In genomic region chr6:146452474-146452873, GRCm38 (mm10) we compare ENCODE assay signal across 24 mouse cellular contexts. TPM values are rescaled to one million over a fixed set of nuclear protein-coding genes. Genes with fewer than 3 reads are reported as not detected.
DNase-seq lines count a peak whose midpoint lies in the region; ATAC-seq and TF ChIP-seq lines count a peak whose summit lies in the region.
"Had no signal": no experiment of that assay in that cellular context is flagged by ENCODE, and none has a peak within 500 bp of the region (broad histone marks: within the 10 kb centered on the region; RNA-seq: fewer than 3 reads in every experiment).

No protein-coding gene starts in this region.

- H3K79me2 ChIP-seq in CH12.LX (replicated peaks; ENCODE audit: control insufficient read depth, extremely low read depth, insufficient read depth, poor library complexity, severe bottlenecking): no peaks in the 10 kb centered on the region

- dilution Hi-C loops in CH12.LX (cut with MboI; ENCODE audit: extremely low pct_ligation_motif_present, extremely low pct_unique_long_range_greater_than_20kb, low sequenced_read_pairs): no loop called here

- no peak for TF ChIP-seq RAD21 in CH12.LX (IDR thresholded peaks at IDR 0.05; ENCODE audit: low read depth, low read length)

- peak; percentile 56 for ATAC-seq in megakaryocyte progenitor cell, adult 5-6 weeks (replicated peaks; ENCODE audit: poor library complexity)
- ATAC-seq in hindbrain, embryonic 11.5 days (ENCODE audit: low FRiP score): no peak
- ATAC-seq in forebrain, embryonic 16.5 days: no peak
- ATAC-seq: forebrain, embryonic 15.5 days; liver, postnatal 0 days; lung, postnatal 0 days had no signal

- WGBS in hindbrain, embryonic 11.5 days: 92% methylated on average over 16 of the region's 16 CpGs
- WGBS in forebrain, embryonic 16.5 days: 95% methylated on average over 16 of the region's 16 CpGs

- peak overlapping the region; percentile 39 for H3K4me2 ChIP-seq in CH12.LX (ENCODE audit: insufficient read depth, low read depth, poor library complexity, severe bottlenecking)
- no peak overlapping the region for H3K4me2 ChIP-seq in hindbrain, embryonic 11.5 days (replicated peaks; ENCODE audit: low read depth, low read length)
- H3K4me2 ChIP-seq in forebrain, embryonic 16.5 days (ENCODE audit: low read length): no peak overlapping the region
- H3K4me2 ChIP-seq: forebrain, embryonic 15.5 days; heart, embryonic 13.5 days; hindbrain, embryonic 14.5 days; liver, embryonic 11.5 days; midbrain, embryonic 12.5 days had no signal

- TF ChIP-seq POLR2A in CH12.LX (IDR thresholded peaks at IDR 0.05; ENCODE audit: low read depth, low read length): no peak

- no peak overlapping the region for H3K9ac ChIP-seq in CH12.LX (ENCODE audit: insufficient read depth, low read depth)
- no peak overlapping the region for H3K9ac ChIP-seq in hindbrain, embryonic 11.5 days (ENCODE audit: low read depth, low read length)
- no peak overlapping the region for H3K9ac ChIP-seq in forebrain, embryonic 16.5 days (replicated peaks; ENCODE audit: low read depth, low read length)
- H3K9ac ChIP-seq: forebrain, embryonic 15.5 days; heart, embryonic 13.5 days; hindbrain, embryonic 14.5 days; liver, postnatal 0 days; midbrain, embryonic 12.5 days had no signal

- no peak overlapping the region for H3K27ac ChIP-seq in CH12.LX (ENCODE audit: insufficient read depth, low read depth)
- H3K27ac ChIP-seq in hindbrain, embryonic 11.5 days (ENCODE audit: low read depth, low read length): no peak overlapping the region
- H3K27ac ChIP-seq in forebrain, embryonic 16.5 days (ENCODE audit: low read length): no peak overlapping the region
- H3K27ac ChIP-seq: forebrain, embryonic 15.5 days; heart, embryonic 13.5 days; hindbrain, embryonic 14.5 days; macrophage; midbrain, embryonic 12.5 days had no signal

- H3K4me1 ChIP-seq in CH12.LX (ENCODE audit: control insufficient read depth in 1 of 2, insufficient read depth in 2 of 2): peaks cover 10 to 39% of the 10 kb centered on the region in 2 experiments
- no peaks in the 10 kb centered on the region for H3K4me1 ChIP-seq in hindbrain, embryonic 11.5 days (replicated peaks; ENCODE audit: control insufficient read depth, insufficient read depth, low read length)
- H3K4me1 ChIP-seq in forebrain, embryonic 16.5 days (replicated peaks; ENCODE audit: control insufficient read depth, insufficient read depth, low read length): no peaks in the 10 kb centered on the region
- H3K4me1 ChIP-seq: forebrain, embryonic 15.5 days; heart, embryonic 13.5 days; midbrain, embryonic 12.5 days had no signal

- no peak overlapping the region for H3K4me3 ChIP-seq in CH12.LX (replicated peaks in 1 of 3; ENCODE audit: low read depth in 2 of 3, low read length in 2 of 3, poor library complexity in 1 of 3)
- H3K4me3 ChIP-seq in hindbrain, embryonic 11.5 days (ENCODE audit: low read depth, low read length): no peak overlapping the region
- H3K4me3 ChIP-seq in forebrain, embryonic 16.5 days (replicated peaks; ENCODE audit: low read length): no peak overlapping the region
- H3K4me3 ChIP-seq: forebrain, embryonic 15.5 days; heart, embryonic 13.5 days; midbrain, embryonic 12.5 days had no signal

- H3K27me3 ChIP-seq in CH12.LX (replicated peaks): no peaks in the 10 kb centered on the region
- H3K27me3 ChIP-seq in hindbrain, embryonic 11.5 days (ENCODE audit: control insufficient read depth, insufficient read depth, low read length): no peaks in the 10 kb centered on the region
- no peaks in the 10 kb centered on the region for H3K27me3 ChIP-seq in forebrain, embryonic 16.5 days (replicated peaks; ENCODE audit: control insufficient read depth, insufficient read depth, low read length)
- H3K27me3 ChIP-seq: forebrain, embryonic 15.5 days; heart, embryonic 13.5 days; midbrain, embryonic 12.5 days had no signal

- in situ Hi-C loops in CH12.LX (cut with MboI; ENCODE audit: low pct_ligation_motif_present, low pct_unique_long_range_greater_than_20kb, low sequenced_read_pairs): no loop called here

- TF ChIP-seq CTCF in CH12.LX (conservative IDR thresholded peaks at IDR 0.05 in 1 of 2, IDR thresholded peaks at IDR 0.05 in 1 of 2; ENCODE audit: low read depth in 2 of 2, low read length in 2 of 2): no peak

- no peaks in the 10 kb centered on the region for H3K9me3 ChIP-seq in CH12.LX (replicated peaks; ENCODE audit: low read length)
- no peaks in the 10 kb centered on the region for H3K9me3 ChIP-seq in hindbrain, embryonic 11.5 days (ENCODE audit: control insufficient read depth, low read length)
- H3K9me3 ChIP-seq in forebrain, embryonic 16.5 days (ENCODE audit: control insufficient read depth, low read length): no peaks in the 10 kb centered on the region
- H3K9me3 ChIP-seq: forebrain, embryonic 15.5 days; heart, embryonic 13.5 days; midbrain, embryonic 12.5 days had no signal

- peak; percentile 52 for DNase-seq in thymus, postnatal 0 days (ENCODE audit: low spot score)
- DNase-seq in thymus, postnatal 36 days: no peak
- DNase-seq in CH12.LX (ENCODE audit: extremely low read depth): peak; percentile 13
- no peak for DNase-seq in hindbrain, embryonic 11.5 days (ENCODE audit: low spot score)
- no peak for DNase-seq in right cerebral cortex, postnatal 25 days
- DNase-seq: adrenal gland, adult 8-10 months; cerebellum, adult 2 months; cerebellum, postnatal 36 days; gastrocnemius, postnatal 10 days; heart, adult 18-20 months; heart, postnatal 14 days; kidney, adult 2 months; kidney, postnatal 14 days; liver, postnatal 0 days; retina, postnatal 1 day had no signal

- no peaks in the 10 kb centered on the region for H3K36me3 ChIP-seq in CH12.LX (replicated peaks in 1 of 2; ENCODE audit: control insufficient read depth in 1 of 2, insufficient read depth in 1 of 2, low read length in 1 of 2)
- no peaks in the 10 kb centered on the region for H3K36me3 ChIP-seq in hindbrain, embryonic 11.5 days (ENCODE audit: control insufficient read depth, insufficient read depth, low read length)
- H3K36me3 ChIP-seq in forebrain, embryonic 16.5 days (ENCODE audit: control insufficient read depth, insufficient read depth): no peaks in the 10 kb centered on the region
- H3K36me3 ChIP-seq: forebrain, embryonic 15.5 days; midbrain, embryonic 12.5 days had no signal

- TF ChIP-seq EP300 in CH12.LX (IDR thresholded peaks at IDR 0.05; ENCODE audit: low read length): 0 out of 2 replicates have a peak, but pooled peaks have one; percentile 13

TF ChIP-seq in CH12.LX, 34 proteins besides CTCF, POLR2A, EP300 and RAD21:
- TF ChIP-seq MAFK (IDR thresholded peaks at IDR 0.05; ENCODE audit: insufficient replicate concordance, low read length) (peak; percentile 48; the same call in 1 of the 2 replicates), JUND (conservative IDR thresholded peaks at IDR 0.05; ENCODE audit: low read depth, low read length) (no peak), GABPA (IDR thresholded peaks at IDR 0.05; ENCODE audit: insufficient replicate concordance, low read depth, low read length) (no peak), RCOR1 (conservative IDR thresholded peaks at IDR 0.05; ENCODE audit: low read depth, low read length) (no peak), IRF4 (IDR thresholded peaks at IDR 0.05; ENCODE audit: low read depth, low read length) (0 out of 2 replicates have a peak, but pooled peaks have one; percentile 27), NELFE (IDR thresholded peaks at IDR 0.05; ENCODE audit: low read depth, low read length) (no peak), ETS1 (conservative IDR thresholded peaks at IDR 0.05; ENCODE audit: low read depth, low read length) (0 out of 2 replicates have a peak, but pooled peaks have one; percentile 29), BHLHE40 (IDR thresholded peaks at IDR 0.05; ENCODE audit: low read depth, low read length) (peak; percentile 87)

RNA-seq across cellular contexts. Expression of gene Itpr2, which starts 49.5 kb away (rescaled TPM):
- polyA plus RNA-seq in thymus, postnatal 0 days (2015; fragmentation: Nextera tagmentation; extraction: Ambion mirVana): 92.8 and 138 TPM in 2 replicates
- total RNA-seq in CH12.LX (2012; rRNA removed) (4.7 and 8.9 TPM in 2 replicates), CH12.LX (2014; rRNA removed) (2.2 and 3.5 TPM in 2 replicates)
- 3.4 and 4.4 TPM in 2 replicates for polyA plus RNA-seq in CH12.LX (2012; ENCODE audit: insufficient read length, low read depth)
- 5.2 and 6.9 TPM in 2 replicates for total RNA-seq in megakaryocyte progenitor cell, adult 5-6 weeks (2015)
- 11.0 and 13.3 TPM in 2 replicates for total RNA-seq in megakaryocyte progenitor cell, adult 5-6 weeks (2017)
- polyA plus RNA-seq in hindbrain, embryonic 11.5 days (2014; fragmentation: Nextera tagmentation; extraction: Ambion mirVana): 4.2 and 5.9 TPM in 2 replicates
- 4.7 and 6.1 TPM in 2 replicates for polyA plus RNA-seq in forebrain, embryonic 16.5 days (2015; fragmentation: Nextera tagmentation; extraction: Ambion mirVana)

Comparison
In these comparisons a context has a peak if more than half of its experiments do, and no peak if none do; other contexts are left out.
1. DNase-seq: peak in thymus, postnatal 0 days (single experiment) and CH12.LX (single experiment); none in thymus, postnatal 36 days (0 of 2), hindbrain, embryonic 11.5 days (single experiment) and right cerebral cortex, postnatal 25 days (single experiment).
2. RNA of gene Itpr2, which starts 49.5 kb away (polyA plus RNA-seq): 92.8 to 138 TPM in thymus, postnatal 0 days; 4.2 to 5.9 TPM in hindbrain, embryonic 11.5 days, 4.7 to 6.1 TPM in forebrain, embryonic 16.5 days and 3.4 to 4.4 TPM in CH12.LX; every median in the first group is over 10 times any median in the second.